Mouse (Mus musculus): ENCODE data around the gene Vim.
A peak's percentile ranks its signal among the peaks of the same experiment; 100 is the strongest.

Vim gene

GRCm38 (mm10) chr2:13573408-13574065, at the start of gene Vim:
Gene Vim (plus strand): TSS chr2:13573927.
- peak; percentile 66 to 84 for DNase-seq (ENCODE audit: low spot score in 2 of 2)

- DNase-seq (ENCODE audit: low spot score in 2 of 2), result no peak
Observed at GRCm38 (mm10) chr2:13526205-13526604, 47.5 kb upstream of the Vim start.

DNA sequence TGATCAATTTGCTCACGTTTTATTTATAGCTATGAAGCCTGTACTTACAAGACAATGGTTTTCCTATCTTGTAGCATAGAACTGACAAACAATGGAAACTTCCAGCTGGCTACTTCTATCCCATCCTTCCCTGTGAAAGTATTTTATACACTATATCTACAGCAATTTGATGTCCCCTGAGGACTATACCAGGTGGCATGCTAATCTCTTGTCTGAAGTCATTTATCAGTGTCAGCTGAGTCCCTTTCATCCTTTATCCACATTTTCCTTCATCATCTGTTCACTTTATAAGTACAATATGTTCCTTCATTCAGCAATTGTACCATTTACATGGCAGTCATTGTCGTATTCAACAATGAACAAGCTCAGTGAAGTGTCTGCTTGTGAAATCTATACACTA, 46.6 kb upstream of the Vim start:
- no peak for DNase-seq (ENCODE audit: low spot score in 2 of 2)

- DNase-seq (ENCODE audit: low spot score in 2 of 2), result no peak
Observed at GRCm38 (mm10) chr2:13527531-13527930, 46.2 kb upstream of the Vim start.

DNA sequence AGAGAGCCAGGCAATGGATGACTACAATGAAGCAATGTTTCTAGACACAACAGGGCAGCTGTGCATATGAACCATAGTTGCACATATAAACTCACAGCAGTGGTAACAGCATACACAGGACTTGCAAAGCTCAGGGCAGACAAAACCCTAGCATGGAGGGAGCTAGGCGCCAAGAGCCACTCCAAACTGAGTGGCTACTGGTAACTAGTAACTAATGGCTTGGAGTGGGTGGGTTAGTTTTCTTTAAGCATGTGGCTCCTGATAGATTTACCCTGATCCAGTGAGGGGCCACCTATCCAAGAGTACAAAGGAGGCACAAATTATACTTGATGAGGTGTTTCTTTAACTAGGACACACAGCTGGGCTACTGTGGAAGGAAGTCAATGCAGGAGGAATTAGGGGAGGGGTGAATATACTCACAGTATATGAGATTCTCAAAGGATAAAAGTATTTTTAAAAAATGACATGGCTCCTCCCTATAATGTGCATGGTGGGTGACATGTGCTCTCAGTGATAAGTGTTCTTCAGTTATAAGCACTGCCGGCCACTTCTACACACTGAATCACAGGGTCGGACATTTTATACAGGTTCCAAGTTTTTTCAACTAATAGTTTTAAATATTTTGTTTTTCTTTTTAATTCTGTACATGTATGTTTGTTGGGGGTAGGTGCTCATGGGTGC, 44.3 kb upstream of the Vim start:
- DNase-seq (ENCODE audit: low spot score in 2 of 2), result no peak

- DNase-seq (ENCODE audit: low spot score in 2 of 2), result no peak
Observed at GRCm38 (mm10) chr2:13530639-13531038, 43.1 kb upstream of the Vim start.

DNA sequence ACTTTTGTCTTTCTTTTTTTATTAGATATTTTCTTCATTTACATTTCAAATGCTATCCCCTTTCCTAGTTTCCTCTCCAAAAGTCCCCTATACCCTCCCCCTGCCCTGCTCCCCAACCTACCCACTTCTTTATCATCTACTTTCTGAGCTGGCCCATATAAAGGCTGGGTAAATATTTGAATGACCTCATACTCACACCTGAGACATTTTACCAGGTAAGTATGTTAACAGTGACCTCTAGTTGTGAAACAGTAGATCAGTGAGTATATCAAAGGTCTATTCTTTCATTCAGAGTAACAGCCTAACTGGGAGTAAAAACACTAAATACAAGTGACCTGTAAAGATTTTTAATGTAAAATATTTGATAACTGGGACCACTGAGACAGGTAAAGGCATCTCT, 37.0 kb upstream of the Vim start:
- no peak for DNase-seq (ENCODE audit: low spot score in 2 of 2)

DNA sequence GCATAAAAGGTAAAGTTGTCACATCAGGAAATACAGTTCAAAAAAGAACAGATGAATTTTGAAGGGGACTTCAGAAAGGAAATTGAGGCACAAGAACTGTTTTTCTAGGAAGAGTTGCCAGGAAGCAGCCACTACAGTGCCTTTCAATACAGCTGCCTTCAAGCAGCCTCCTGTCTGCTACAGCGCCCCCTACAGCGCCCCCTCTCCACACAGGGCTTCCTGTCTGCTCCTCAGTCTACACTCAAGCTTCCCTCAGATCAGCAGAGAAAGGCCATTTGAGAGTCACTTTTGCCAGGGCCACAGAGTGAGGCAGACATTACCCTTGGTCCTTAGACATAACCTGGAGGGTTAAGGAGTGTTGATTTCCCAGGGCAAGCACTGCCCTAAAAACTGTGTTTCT, 36.0 kb upstream of the Vim start:
- DNase-seq (ENCODE audit: low spot score in 2 of 2), result no peak

- no peak for DNase-seq (ENCODE audit: low spot score in 2 of 2)
Observed at GRCm38 (mm10) chr2:13538258-13538657, 35.5 kb upstream of the Vim start.

- no peak for DNase-seq (ENCODE audit: low spot score in 2 of 2)
Observed at GRCm38 (mm10) chr2:13538704-13539377, 34.9 kb upstream of the Vim start.

DNA sequence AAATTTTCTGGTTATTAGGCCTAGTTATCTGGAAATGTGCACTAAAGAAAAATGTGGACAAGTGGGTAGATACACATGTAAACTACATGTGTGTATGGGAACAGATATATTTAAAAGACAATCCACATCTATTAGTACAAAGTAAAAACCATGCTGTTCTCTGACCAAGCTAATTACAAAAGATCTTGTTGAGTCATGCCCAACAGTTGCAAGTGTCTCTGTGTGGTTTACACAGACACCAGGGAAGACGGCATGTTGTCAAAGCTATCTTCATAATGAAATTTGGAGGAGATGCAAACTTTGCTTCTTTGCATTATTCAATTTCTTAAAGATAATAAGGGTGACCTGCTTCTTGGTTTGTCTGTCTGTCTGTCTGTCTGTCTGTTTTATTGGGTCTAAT, 33.9 kb upstream of the Vim start:
- no peak for DNase-seq (ENCODE audit: low spot score in 2 of 2)

GRCm38 (mm10) chr2:13543519-13544124, 30.1 kb upstream of the Vim start:
- no peak for DNase-seq (ENCODE audit: low spot score in 2 of 2)

- peak; percentile 66 to 75 for DNase-seq (ENCODE audit: low spot score in 2 of 2)
Observed at GRCm38 (mm10) chr2:13544193-13544824, 29.4 kb upstream of the Vim start, which contains the start of gene Trdmt1. Gene Trdmt1 (minus strand): TSS chr2:13544668.

DNA sequence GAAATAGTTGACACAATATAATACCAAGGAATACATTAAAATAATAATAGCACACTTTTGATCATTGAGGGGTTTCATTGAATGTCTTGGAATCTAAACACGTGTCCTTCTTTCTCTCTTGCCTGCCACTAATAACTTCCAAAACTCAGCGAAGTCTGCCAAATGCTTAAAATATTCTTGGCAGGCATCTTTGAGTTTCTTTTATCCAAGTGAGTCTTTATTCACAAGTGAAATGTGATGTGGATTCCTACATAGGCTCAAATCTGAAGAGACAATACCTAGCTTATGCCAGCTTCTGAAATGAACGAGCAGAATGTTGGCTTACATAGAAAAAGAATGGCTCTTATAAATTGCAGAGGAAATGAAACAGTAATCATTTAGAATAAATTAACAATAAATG, 25.0 kb upstream of the Vim start:
- no peak for DNase-seq (ENCODE audit: low spot score in 2 of 2)

- no peak for DNase-seq (ENCODE audit: low spot score in 2 of 2)
Observed at GRCm38 (mm10) chr2:13553966-13554365, 19.8 kb upstream of the Vim start.

- no peak for DNase-seq (ENCODE audit: low spot score in 2 of 2)
Observed at GRCm38 (mm10) chr2:13556239-13556638, 17.5 kb upstream of the Vim start.

GRCm38 (mm10) chr2:13557145-13558030, 16.3 kb upstream of the Vim start:
- no peak for DNase-seq (ENCODE audit: low spot score in 2 of 2)

DNA sequence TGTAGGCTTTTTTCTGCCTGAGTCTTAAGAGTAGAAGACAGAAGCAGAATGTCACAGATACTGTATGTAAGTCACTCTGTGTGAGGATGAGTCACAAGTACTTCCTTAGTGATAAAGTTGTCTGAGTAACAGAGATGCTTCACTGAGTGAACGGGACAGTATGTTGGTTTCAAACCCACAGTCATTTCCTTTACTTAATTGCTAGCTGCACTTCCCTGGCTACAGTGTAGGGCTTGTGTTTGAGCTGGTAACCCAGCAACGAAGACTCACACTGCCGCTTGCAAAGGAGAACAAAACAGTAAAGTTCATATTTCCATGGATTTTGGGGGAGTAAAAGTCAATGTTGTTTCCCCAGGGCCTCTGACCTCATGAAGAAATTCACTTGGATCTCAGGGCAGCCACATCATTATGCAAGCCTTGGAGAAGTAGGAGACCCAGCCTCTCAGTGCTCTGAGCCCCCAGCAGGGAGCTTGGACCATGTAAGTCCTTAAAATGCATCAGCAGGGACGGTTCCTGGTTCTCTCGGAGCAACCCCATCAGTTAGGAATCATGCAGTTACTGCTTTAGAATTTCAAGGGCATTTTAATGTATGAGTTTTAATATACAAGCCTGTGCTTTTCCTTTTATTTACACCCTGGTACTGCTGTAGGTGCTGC, 15.0 kb upstream of the Vim start:
- DNase-seq (ENCODE audit: low spot score in 2 of 2), result no peak

DNA sequence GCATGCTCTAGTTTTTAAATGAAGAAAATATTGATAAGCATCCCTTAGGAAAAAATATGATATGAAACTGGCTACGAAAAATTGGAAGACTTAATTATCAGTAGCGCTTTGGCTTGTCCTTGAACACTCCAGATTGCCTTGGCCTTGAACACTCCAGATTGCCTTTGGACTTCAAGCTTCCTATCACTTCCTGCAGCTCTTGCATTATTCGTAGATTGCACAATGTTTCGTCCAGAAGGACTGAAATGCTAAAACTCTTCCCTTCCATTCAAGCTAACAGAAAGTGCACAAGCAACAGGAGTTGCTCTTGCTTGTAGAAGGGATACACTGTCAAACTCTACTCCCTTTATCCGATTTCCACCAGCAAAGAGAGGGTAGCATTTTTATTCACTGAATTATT, 14.4 kb upstream of the Vim start:
- DNase-seq (ENCODE audit: low spot score in 2 of 2), result no peak

GRCm38 (mm10) chr2:13559729-13560128, 14.0 kb upstream of the Vim start:
- DNase-seq (ENCODE audit: low spot score in 2 of 2), result no peak

DNA sequence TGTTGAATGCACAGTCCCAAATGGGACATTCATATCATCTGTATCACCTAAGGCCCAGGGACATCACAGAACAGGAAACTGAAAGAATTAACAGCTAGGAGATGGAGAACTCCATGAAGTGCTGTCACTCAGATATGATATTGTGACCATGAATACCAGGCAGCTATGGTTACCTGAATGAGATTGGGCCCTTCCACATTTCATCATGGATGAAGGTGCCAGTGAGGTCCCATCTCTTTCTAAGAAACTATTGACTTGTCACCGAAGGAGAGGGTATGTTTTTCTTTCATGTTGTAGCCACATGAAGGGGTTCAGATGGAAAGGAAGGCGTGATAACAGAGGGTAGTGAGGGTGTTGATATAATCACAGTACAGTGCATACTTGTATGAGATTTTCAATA, 13.3 kb upstream of the Vim start:
- no peak for DNase-seq (ENCODE audit: low spot score in 2 of 2)
